In the genomic region with DNA sequence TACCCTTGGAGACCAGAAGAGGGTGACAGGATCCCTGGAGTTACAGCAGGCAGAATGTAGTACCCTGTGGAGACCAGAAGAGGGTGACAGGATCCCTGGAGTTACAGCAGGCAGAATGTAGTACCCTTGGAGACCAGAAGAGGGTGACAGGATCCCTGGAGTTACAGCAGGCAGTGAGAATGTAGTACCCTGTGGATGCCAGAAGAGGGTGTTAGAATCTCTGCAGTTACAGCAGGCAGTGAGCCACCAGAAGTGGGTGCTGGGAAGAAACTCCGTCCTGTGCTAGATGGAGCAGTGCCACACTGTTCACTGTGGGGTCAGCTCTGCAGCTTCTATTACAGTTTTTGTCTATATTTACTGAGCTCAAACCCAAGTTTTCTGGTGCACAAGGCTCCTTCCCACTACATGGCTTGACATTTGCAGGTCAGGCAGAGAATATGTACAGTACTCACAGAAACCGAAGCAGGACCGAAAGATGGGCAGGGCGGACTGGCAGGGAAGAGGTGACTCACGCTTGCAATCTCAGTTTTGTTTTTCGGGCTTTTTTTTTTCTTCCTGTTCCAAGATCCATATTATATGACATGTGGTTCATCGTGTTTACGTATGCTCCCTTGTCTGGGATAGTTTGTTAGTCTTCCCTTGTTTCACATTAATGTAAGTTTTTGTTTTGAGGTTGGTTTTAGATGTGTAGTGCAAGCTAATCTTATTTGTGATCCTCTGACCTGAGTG, we compare ENCODE assay signal across 1 mouse cellular context.
TF ChIP-seq lines count a peak whose summit lies in the region.

No protein-coding gene starts in this region.

TF ChIP-seq in CH12.LX, 34 proteins besides CTCF, POLR2A, EP300 and RAD21 (continued from another document):
- peak; percentile 22; the same call in 1 of the 2 replicates for TF ChIP-seq MAFK (IDR thresholded peaks at IDR 0.05; ENCODE audit: insufficient replicate concordance, low read length)
- TF ChIP-seq ZC3H11A (IDR thresholded peaks at IDR 0.05; ENCODE audit: low read depth, low read length), result no peak
- peak; percentile 17; the same call in 1 of the 2 replicates for TF ChIP-seq ETS1 (conservative IDR thresholded peaks at IDR 0.05; ENCODE audit: low read depth, low read length)
- TF ChIP-seq MAX (IDR thresholded peaks at IDR 0.05; ENCODE audit: low read length), result peak; percentile 21; the same call in 1 of the 2 replicates
- peak; percentile 59; the same call in 1 of the 2 replicates for TF ChIP-seq MAZ (IDR thresholded peaks at IDR 0.05; ENCODE audit: low read depth, low read length)
- TF ChIP-seq TCF12 (IDR thresholded peaks at IDR 0.05; ENCODE audit: low read depth, low read length), result peak; percentile 66
- TF ChIP-seq NELFE (IDR thresholded peaks at IDR 0.05; ENCODE audit: low read depth, low read length), result peak; percentile 81
- TF ChIP-seq ZMIZ1 (IDR thresholded peaks at IDR 0.05; ENCODE audit: low read depth, low read length), result no peak
- peak; percentile 57 for TF ChIP-seq CHD2 (IDR thresholded peaks at IDR 0.05; ENCODE audit: low read length)
- no peak for TF ChIP-seq NRF1 (IDR thresholded peaks at IDR 0.05; ENCODE audit: low read depth, low read length)
- no peak for TF ChIP-seq GABPA (IDR thresholded peaks at IDR 0.05; ENCODE audit: insufficient replicate concordance, low read depth, low read length)
- no peak for TF ChIP-seq KAT2A (IDR thresholded peaks at IDR 0.05; ENCODE audit: insufficient replicate concordance, low read length)
- 0 out of 2 replicates have a peak, but pooled peaks have one; percentile 41 for TF ChIP-seq CHD1 (IDR thresholded peaks at IDR 0.05; ENCODE audit: low read depth, low read length)
- TF ChIP-seq BHLHE40 (IDR thresholded peaks at IDR 0.05; ENCODE audit: low read depth, low read length), result peak; percentile 41
- peak; percentile 86 for TF ChIP-seq SMC3 (IDR thresholded peaks at IDR 0.05; ENCODE audit: low read depth, low read length)
- peak; percentile 54; the same call in 1 of the 2 replicates for TF ChIP-seq MEF2A (IDR thresholded peaks at IDR 0.05; ENCODE audit: borderline replicate concordance, low read depth, low read length)
- no peak for TF ChIP-seq TBP (conservative IDR thresholded peaks at IDR 0.05; ENCODE audit: low read depth, low read length)
- no peak for TF ChIP-seq UBTF (IDR thresholded peaks at IDR 0.05; ENCODE audit: low read depth, low read length)
- TF ChIP-seq RCOR1 (conservative IDR thresholded peaks at IDR 0.05; ENCODE audit: low read depth, low read length), result no peak
- TF ChIP-seq MYC (IDR thresholded peaks at IDR 0.05; ENCODE audit: low read depth, low read length), result peak; percentile 69
- no peak for TF ChIP-seq PAX5 (IDR thresholded peaks at IDR 0.05; ENCODE audit: low read length)
- TF ChIP-seq ELF1 (IDR thresholded peaks at IDR 0.05; ENCODE audit: low read depth, low read length), result 0 out of 2 replicates have a peak, but pooled peaks have one; percentile 43
- TF ChIP-seq MXI1 (IDR thresholded peaks at IDR 0.05; ENCODE audit: low read depth, low read length), result peak; percentile 81; the same call in 1 of the 2 replicates
- TF ChIP-seq SIN3A (IDR thresholded peaks at IDR 0.05; ENCODE audit: low read length), result peak; percentile 21; the same call in 1 of the 2 replicates
- TF ChIP-seq JUN (IDR thresholded peaks at IDR 0.05; ENCODE audit: insufficient read depth, low read depth, low read length), result peak; percentile 54; the same call in 1 of the 2 replicates
- peak; percentile 16; the same call in 1 of the 2 replicates for TF ChIP-seq JUND (conservative IDR thresholded peaks at IDR 0.05; ENCODE audit: low read depth, low read length)
- no peak for TF ChIP-seq USF1 (IDR thresholded peaks at IDR 0.05; ENCODE audit: low read depth, low read length)
- no peak for TF ChIP-seq USF2 (conservative IDR thresholded peaks at IDR 0.05; ENCODE audit: low read depth, low read length)
- 0 out of 2 replicates have a peak, but pooled peaks have one; percentile 32 for TF ChIP-seq E2F4 (IDR thresholded peaks at IDR 0.05; ENCODE audit: insufficient replicate concordance, low read depth, low read length)
- no peak for TF ChIP-seq POLR2AphosphoS2 (IDR thresholded peaks at IDR 0.05; ENCODE audit: low read depth, low read length)
- no peak for TF ChIP-seq ZKSCAN1 (IDR thresholded peaks at IDR 0.05; ENCODE audit: borderline replicate concordance, low read depth, low read length)
TF ChIP-seq in CH12.LX: peak in this region for 21.
